Mouse (Mus musculus): Measurements from ENCODE around the gene Nr1i2. TPM values are rescaled to one million over a fixed set of nuclear protein-coding genes. Genes with fewer than 3 reads are reported as not detected.

Nr1i2 gene
- not detected for total RNA-seq (2023)

DNA sequence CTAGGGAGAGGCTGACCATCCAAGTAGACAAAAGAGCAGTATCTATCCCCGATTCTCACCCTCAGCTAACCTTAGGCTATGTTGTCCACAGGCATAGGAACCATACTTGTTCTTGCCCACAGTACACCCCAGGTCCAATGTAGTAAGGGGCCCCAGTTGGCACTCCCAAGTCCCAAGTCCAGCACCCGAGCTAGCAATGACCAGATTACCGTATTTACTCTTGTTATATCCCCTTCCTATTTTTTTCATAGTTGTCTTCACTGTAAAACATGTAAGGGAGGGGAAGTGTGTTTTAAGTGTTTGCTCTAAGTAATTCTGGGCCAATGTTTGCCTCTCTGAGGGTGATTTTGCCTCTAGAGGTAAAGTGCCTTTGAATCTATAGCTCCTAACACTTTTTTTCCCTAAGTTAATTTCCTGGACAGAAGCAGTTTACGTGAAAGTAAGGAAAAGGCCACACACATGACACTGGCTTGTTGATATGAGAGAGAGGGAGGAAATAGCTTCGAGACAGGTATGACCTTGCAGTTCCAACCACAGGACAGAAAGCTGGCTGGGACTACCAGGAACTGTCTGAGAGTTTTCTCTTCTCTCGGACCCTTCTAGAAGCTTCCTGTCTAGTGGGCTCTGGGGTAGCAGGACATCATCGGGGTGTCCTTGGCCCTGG, at the start of gene Nr1i2:
Gene Nr1i2 (minus strand): TSS at position 140 of the 664 bp plus-strand sequence.

DNA sequence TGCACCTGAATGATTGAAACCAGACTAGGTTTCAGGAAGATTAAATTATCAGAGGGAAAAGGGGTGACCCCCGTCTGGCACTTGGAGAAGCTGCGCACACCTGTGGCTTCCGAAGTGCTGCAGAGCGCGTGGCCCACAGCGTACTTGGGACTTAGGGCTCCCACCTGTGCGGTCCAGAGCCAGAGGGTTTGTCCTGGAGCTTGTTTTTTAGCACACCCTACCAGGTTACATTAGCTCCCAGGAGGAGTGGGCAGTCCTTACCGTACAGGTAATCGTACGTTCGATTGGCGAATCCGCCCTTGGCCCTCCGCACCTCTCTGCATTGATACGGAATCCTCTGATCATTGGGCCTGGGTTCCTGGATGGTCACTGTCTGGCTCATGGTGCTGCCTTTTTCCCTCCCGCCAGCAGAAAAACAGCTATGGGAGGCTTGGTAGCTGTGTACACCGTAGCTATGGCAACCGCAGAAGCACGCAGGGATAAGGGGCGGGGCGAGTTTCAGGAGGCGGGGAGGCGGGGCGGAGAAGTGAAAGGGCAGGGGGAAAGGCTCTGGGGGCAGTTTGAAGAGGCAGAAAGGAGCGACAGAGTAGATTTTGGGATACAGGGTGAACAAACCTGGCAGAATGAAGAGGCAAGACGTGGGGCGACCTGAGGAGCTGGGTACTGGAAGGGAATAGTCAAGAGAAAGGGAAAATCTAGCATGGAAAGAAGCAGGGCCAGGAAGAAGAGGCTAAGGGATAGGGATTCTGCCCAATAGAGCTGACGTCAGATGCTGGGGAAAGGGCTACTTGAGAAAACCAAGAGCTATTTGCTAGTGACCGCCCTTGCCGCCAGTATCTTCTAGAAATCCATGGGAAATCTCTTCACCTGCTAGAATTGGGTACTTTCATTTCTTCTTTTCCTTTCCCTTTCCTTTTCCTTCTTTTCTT, 47.0 kb upstream of the Nr1i2 start, which contains the start of gene Maats1:
Gene Maats1 (minus strand): TSS at position 748 of the 929 bp plus-strand sequence.

Other genes starting within 250 kb of the Nr1i2 start
- 10 to 100 TPM; 69.1 to 77.4 TPM for gene Gsk3b, start 205.8 kb downstream of the Nr1i2 start, total RNA-seq (2023)
- gene Maats1, start 47.3 kb upstream of the Nr1i2 start, total RNA-seq (2023): under 1 TPM in 1 of 2 experiments, not detected in 1; 0.21 TPM
- gene Cox17, start 52.2 kb upstream of the Nr1i2 start, total RNA-seq (2023): 10 to 100 TPM; 57.9 to 79.1 TPM
- not detected for gene Gm21987, start 52.2 kb upstream of the Nr1i2 start, total RNA-seq (2023)
- gene Popdc2, start 67.4 kb upstream of the Nr1i2 start, total RNA-seq (2023): under 1 TPM; 0.55 to 0.63 TPM
- under 1 TPM; 0.39 to 0.52 TPM for gene Pla1a, start 138.3 kb upstream of the Nr1i2 start, total RNA-seq (2023)
- 10 to 100 TPM; 35.0 to 40.3 TPM for gene Adprh, start 157.9 kb upstream of the Nr1i2 start, total RNA-seq (2023)
- 10 to 100 TPM; 26.4 to 27.6 TPM for gene Cd80, start 160.7 kb upstream of the Nr1i2 start, total RNA-seq (2023)
- gene Timmdc1, start 227.8 kb upstream of the Nr1i2 start, total RNA-seq (2023): 10 to 100 TPM; 12.8 to 15.5 TPM